Mouse (Mus musculus) limb, embryonic 11.5 days (tissue): ENCODE results near the gene Rabl6. TPM values are rescaled to one million over a fixed set of nuclear protein-coding genes. Genes with fewer than 3 reads are reported as not detected.

ENCODE experiments used
- ATAC-seq: fragments of 200-750 bp; cut with Nextera tagmentation; 2 replicates; pipeline ENCODE4 v1.8.0; 2017; ENCODE audit warnings: low read depth; ENCODE audit not compliant: insufficient number of reproducible peaks, low FRiP score, low TSS enrichment
- DNase-seq: peaks from one replicate; pipeline ENCODE4 v3.0.0-alpha.2; 2015; ENCODE audit warnings: low spot score
- H3K27ac ChIP-seq: fragments of 300-500 bp; sonication (generic); replicated peaks from 2 replicates; pipeline ENCODE4 v1.5.1; 2014; ENCODE audit warnings: low read depth, mild to moderate bottlenecking, low read length
- H3K27me3 ChIP-seq: fragments of 300-500 bp; sonication (generic); 2 replicates; pipeline ENCODE4 v1.6.1; 2014; ENCODE audit warnings: mild to moderate bottlenecking, low read length, mixed read lengths; ENCODE audit not compliant: control insufficient read depth, insufficient read depth
- H3K36me3 ChIP-seq: fragments of 300-500 bp; sonication (generic); 2 replicates; pipeline ENCODE4 v1.6.1; 2014; ENCODE audit warnings: mild to moderate bottlenecking, low read length, moderate library complexity, mixed read lengths; ENCODE audit not compliant: control insufficient read depth, insufficient read depth
- H3K4me1 ChIP-seq: fragments of 300-500 bp; sonication (generic); 2 replicates; pipeline ENCODE4 v1.6.1; 2014; ENCODE audit warnings: low read length, mixed read lengths; ENCODE audit not compliant: control insufficient read depth, insufficient read depth
- H3K4me2 ChIP-seq: fragments of 300-500 bp; sonication (generic); 2 replicates; pipeline ENCODE4 v1.6.1; 2014; ENCODE audit warnings: low read depth, mild to moderate bottlenecking, moderate library complexity; ENCODE audit not compliant: severe bottlenecking
- H3K4me3 ChIP-seq: fragments of 300-500 bp; sonication (generic); 2 replicates; pipeline ENCODE4 v1.5.1; 2014; ENCODE audit warnings: low read depth, low read length
- H3K9ac ChIP-seq: fragments of 300-500 bp; sonication (generic); 2 replicates; pipeline ENCODE4 v1.6.1; 2014; ENCODE audit warnings: mild to moderate bottlenecking, low read length
- H3K9me3 ChIP-seq: fragments of 300-500 bp; sonication (generic); 2 replicates; pipeline ENCODE4 v1.6.1; 2016; ENCODE audit warnings: low read length; ENCODE audit not compliant: control insufficient read depth
- WGBS: fragments of 180-500 bp; shearing (Covaris S2); extraction: QIAGEN DNeasy Blood & Tissue Kit; methylation state at CpG from one replicate; pipeline ENCODE4 v1.1.7; 2014; 5-methylcytosine and 5-hydroxymethylcytosine counted together
- polyA plus RNA-seq: library from polyadenylated mRNA; unstranded; fragments of >200 nt; fragmentation: Nextera tagmentation; extraction: Ambion mirVana; gene quantifications from 2 replicates; pipeline ENCODE4 v1.2.1, GENCODE M21; 2014

Gene Rabl6
- polyA plus RNA-seq, 1 experiment from 2014 or later: 59.3 TPM

- WGBS: 80% methylated on average over 10 of the region's 10 CpGs
- ATAC-seq: no peak
- no peak overlapping the region for H3K27ac ChIP-seq
- H3K9ac ChIP-seq: no peak overlapping the region
- DNase-seq: no peak
- H3K27me3 ChIP-seq: no peaks in the 10 kb centered on the region
- H3K4me1 ChIP-seq: peaks cover 6% of the 10 kb centered on the region; the same call in 1 of the 2 replicates
- no peak overlapping the region for H3K4me3 ChIP-seq
- no peaks in the 10 kb centered on the region for H3K9me3 ChIP-seq
- peaks cover 3% of the 10 kb centered on the region for H3K36me3 ChIP-seq
- no peak overlapping the region for H3K4me2 ChIP-seq
Observed at GRCm38 (mm10) chr2:25541644-25542367, 66.5 kb downstream of the Rabl6 start.

GRCm38 (mm10) chr2:25540541-25540948, 67.8 kb downstream of the Rabl6 start:
- Histone ChIP-seq H3K4me3 (no peak overlapping the region), H3K9me3 (no peaks in the 10 kb centered on the region), H3K4me2 (no peak overlapping the region), H3K4me1 (0 out of 2 replicates have a peak, but pooled peaks cover 2% of the 10 kb centered on the region), H3K9ac (no peak overlapping the region), H3K36me3 (peaks cover 8% of the 10 kb centered on the region), H3K27ac (no peak overlapping the region), H3K27me3 (no peaks in the 10 kb centered on the region)
- 92% methylated on average over 4 of the region's 4 CpGs for WGBS
- DNase-seq (no peak), ATAC-seq (no peak)

GRCm38 (mm10) chr2:25536531-25536930, 71.8 kb downstream of the Rabl6 start:
- no peaks in the 10 kb centered on the region for H3K27me3 ChIP-seq
- H3K4me2 ChIP-seq: no peak overlapping the region
- H3K27ac ChIP-seq: no peak overlapping the region
- peaks cover 11% of the 10 kb centered on the region for H3K36me3 ChIP-seq
- no peak for ATAC-seq
- H3K4me3 ChIP-seq: no peak overlapping the region
- 93% methylated on average over 8 of the region's 8 CpGs for WGBS
- DNase-seq: no peak
- no peak overlapping the region for H3K9ac ChIP-seq
- 0 out of 2 replicates have a peak, but pooled peaks cover under 1% of the 10 kb centered on the region for H3K4me1 ChIP-seq
- H3K9me3 ChIP-seq: no peaks in the 10 kb centered on the region

- H3K9me3 ChIP-seq: no peaks in the 10 kb centered on the region
- no peak overlapping the region for H3K4me2 ChIP-seq
- no peak overlapping the region for H3K4me3 ChIP-seq
- DNase-seq (no peak), ATAC-seq (no peak)
- H3K9ac ChIP-seq: no peak overlapping the region
- H3K27ac ChIP-seq: no peak overlapping the region
- WGBS: 89% methylated on average over 2 of the region's 2 CpGs
- H3K27me3 ChIP-seq: no peaks in the 10 kb centered on the region
- no peaks in the 10 kb centered on the region for H3K4me1 ChIP-seq
- H3K36me3 ChIP-seq: peaks cover 16% of the 10 kb centered on the region
Observed at GRCm38 (mm10) chr2:25534866-25535182, 73.5 kb downstream of the Rabl6 start.

GRCm38 (mm10) chr2:25534178-25534865, 74.0 kb downstream of the Rabl6 start:
- whole genome bisulfite sequencing: 90% methylated on average over 3 of the region's 3 CpGs
- ATAC-seq: no peak
- Histone ChIP-seq H3K4me1 (no peaks in the 10 kb centered on the region), H3K4me3 (no peak overlapping the region), H3K9ac (no peak overlapping the region), H3K4me2 (no peak overlapping the region), H3K27ac (no peak overlapping the region), H3K27me3 (no peaks in the 10 kb centered on the region), H3K36me3 (peaks cover 16% of the 10 kb centered on the region), H3K9me3 (no peaks in the 10 kb centered on the region)
- DNase-seq: no peak

- 93% methylated on average over 2 of the region's 2 CpGs for WGBS
Observed at GRCm38 (mm10) chr2:25533707-25534106, 74.6 kb downstream of the Rabl6 start.

More at GRCm38 (mm10) chr2:25533707-25534106, 74.6 kb downstream of the Rabl6 start:
- peaks cover 18% of the 10 kb centered on the region for H3K36me3 ChIP-seq
- H3K27ac ChIP-seq: no peak overlapping the region
- ATAC-seq (no peak), DNase-seq (no peak)
- no peak overlapping the region for H3K4me3 ChIP-seq
- no peak overlapping the region for H3K9ac ChIP-seq
- H3K4me2 ChIP-seq: no peak overlapping the region
- no peaks in the 10 kb centered on the region for H3K9me3 ChIP-seq
- no peaks in the 10 kb centered on the region for H3K27me3 ChIP-seq
- no peaks in the 10 kb centered on the region for H3K4me1 ChIP-seq

Other genes with a start within 250 kb of the Rabl6 start
- 8.9 and 9.1 TPM in 2 replicates for gene Uap1l1, start 242.8 kb downstream of the Rabl6 start, polyA plus RNA-seq
- 63.0 and 69.4 TPM in 2 replicates for gene Sapcd2, start 236.2 kb downstream of the Rabl6 start, polyA plus RNA-seq
- not detected in 2 replicates for gene Entpd2, start 212.6 kb downstream of the Rabl6 start, polyA plus RNA-seq
- 6.1 and 6.8 TPM in 2 replicates for gene Npdc1, start 209.2 kb downstream of the Rabl6 start, polyA plus RNA-seq
- not detected in 2 replicates for gene Fut7, start 185.3 kb downstream of the Rabl6 start, polyA plus RNA-seq
- gene Abca2, start 179.8 kb downstream of the Rabl6 start, polyA plus RNA-seq: 3.1 and 3.8 TPM in 2 replicates
- 0.81 TPM in 1 of 2 replicates, not detected in the other for gene Clic3, start 151.7 kb downstream of the Rabl6 start, polyA plus RNA-seq
- 15.0 and 18.1 TPM in 2 replicates for gene Paxx, start 147.4 kb downstream of the Rabl6 start, polyA plus RNA-seq
- gene Ptgds, start 138.5 kb downstream of the Rabl6 start, polyA plus RNA-seq: not detected in 2 replicates
- not detected in 2 replicates for gene Lcn12, start 114.6 kb downstream of the Rabl6 start, polyA plus RNA-seq
- gene Fbxw5, start 107.8 kb downstream of the Rabl6 start, polyA plus RNA-seq: 68.0 and 72.3 TPM in 2 replicates
- 5.6 and 5.8 TPM in 2 replicates for gene C8g, start 106.8 kb downstream of the Rabl6 start, polyA plus RNA-seq
- 40.0 and 40.6 TPM in 2 replicates for gene Traf2, start 61.6 kb downstream of the Rabl6 start, polyA plus RNA-seq
- 324 and 330 TPM in 2 replicates for gene Edf1, start 50.7 kb downstream of the Rabl6 start, polyA plus RNA-seq
- gene Mamdc4, start 33.7 kb downstream of the Rabl6 start, polyA plus RNA-seq: 3.1 and 7.0 TPM in 2 replicates
- 161 and 162 TPM in 2 replicates for gene Phpt1, start 33.3 kb downstream of the Rabl6 start, polyA plus RNA-seq
- 0.04 TPM in 1 of 2 replicates, not detected in the other for gene Ajm1, start 26.8 kb downstream of the Rabl6 start, polyA plus RNA-seq
- 0.15 and 0.16 TPM in 2 replicates for gene Ccdc183, start 9.2 kb upstream of the Rabl6 start, polyA plus RNA-seq
- gene Tmem141, start 13.5 kb upstream of the Rabl6 start, polyA plus RNA-seq: 18.7 and 20.7 TPM in 2 replicates
- 0.35 and 0.54 TPM in 2 replicates for gene Fcna, start 19.5 kb upstream of the Rabl6 start, polyA plus RNA-seq
- not detected in 2 replicates for gene Lcn8, start 44.6 kb upstream of the Rabl6 start, polyA plus RNA-seq
- gene Lcn5, start 49.4 kb upstream of the Rabl6 start, polyA plus RNA-seq: not detected in 2 replicates
- gene Lcn6, start 68.3 kb upstream of the Rabl6 start, polyA plus RNA-seq: not detected in 2 replicates
- gene Lcn10, start 74.2 kb upstream of the Rabl6 start, polyA plus RNA-seq: not detected in 2 replicates
- gene Obp2a, start 91.5 kb upstream of the Rabl6 start, polyA plus RNA-seq: not detected in 2 replicates
- 73.9 and 79.2 TPM in 2 replicates for gene Bmyc, start 98.2 kb upstream of the Rabl6 start, polyA plus RNA-seq
- not detected in 2 replicates for gene Obp2b, start 128.5 kb upstream of the Rabl6 start, polyA plus RNA-seq
- gene Lcn3, start 157.0 kb upstream of the Rabl6 start, polyA plus RNA-seq: not detected in 2 replicates
- not detected in 2 replicates for gene Lcn11, start 168.5 kb upstream of the Rabl6 start, polyA plus RNA-seq
- 0.37 and 0.60 TPM in 2 replicates for gene Gm13539, start 173.7 kb upstream of the Rabl6 start, polyA plus RNA-seq
- gene Glt6d1, start 207.3 kb upstream of the Rabl6 start, polyA plus RNA-seq: not detected in 2 replicates
- not detected in 2 replicates for gene Lcn9, start 214.6 kb upstream of the Rabl6 start, polyA plus RNA-seq
- not detected in 2 replicates for gene Sohlh1, start 238.7 kb upstream of the Rabl6 start, polyA plus RNA-seq